Mouse (Mus musculus) midbrain, embryonic 14.5 days (tissue): ENCODE measurements at regions not wholly inside any gene's neighbourhood (a gene's known extent, or its start where the extent isn't known, plus 50 kb on each side); places are given as distances from the start of the nearest gene placed in this dataset.

ENCODE experiments used
- ATAC-seq: fragments of 200-750 bp; cut with Nextera tagmentation; 2 replicates; pipeline ENCODE4 v1.8.0; 2017; ENCODE audit warnings: moderate number of reproducible peaks, moderate library complexity; ENCODE audit not compliant: low FRiP score, low TSS enrichment
- DNase-seq: peaks from one replicate; pipeline ENCODE4 v3.0.0-alpha.2; 2015
- H3K27ac ChIP-seq: fragments of 300-500 bp; sonication (generic); replicated peaks from 2 replicates; pipeline ENCODE4 v1.5.1; 2014; ENCODE audit warnings: mild to moderate bottlenecking, low read depth, low read length, moderate library complexity
- H3K27me3 ChIP-seq: fragments of 300-500 bp; sonication (generic); 2 replicates; pipeline ENCODE4 v1.6.1; 2014; ENCODE audit warnings: low read length, control low read depth, mixed read lengths; ENCODE audit not compliant: control insufficient read depth, insufficient read depth
- H3K36me3 ChIP-seq: fragments of 300-500 bp; sonication (generic); 2 replicates; pipeline ENCODE4 v1.6.1; 2014; ENCODE audit warnings: low read length, control low read depth; ENCODE audit not compliant: control insufficient read depth, insufficient read depth
- H3K4me1 ChIP-seq: fragments of 300-500 bp; sonication (generic); 2 replicates; pipeline ENCODE4 v1.6.1; 2014; ENCODE audit warnings: mild to moderate bottlenecking, antibody characterized with exemption, low read length, control low read depth; ENCODE audit not compliant: control insufficient read depth, insufficient read depth
- H3K4me2 ChIP-seq: fragments of 300-500 bp; sonication (generic); 2 replicates; pipeline ENCODE4 v1.6.1; 2014; ENCODE audit warnings: mild to moderate bottlenecking, low read length, moderate library complexity
- H3K4me3 ChIP-seq: fragments of 300-500 bp; sonication (generic); replicated peaks from 2 replicates; pipeline ENCODE4 v1.5.1; 2014; ENCODE audit warnings: low read depth, low read length
- H3K9ac ChIP-seq: fragments of 300-500 bp; sonication (generic); replicated peaks from 2 replicates; pipeline ENCODE4 v1.6.1; 2014; ENCODE audit warnings: mild to moderate bottlenecking, low read length, moderate library complexity
- H3K9me3 ChIP-seq: fragments of 300-500 bp; sonication (generic); 2 replicates; pipeline ENCODE4 v1.6.1; 2016; ENCODE audit warnings: low read length, control low read depth, mixed read lengths; ENCODE audit not compliant: control insufficient read depth
- WGBS: fragments of 180-500 bp; shearing (Covaris S2); extraction: QIAGEN DNeasy Blood & Tissue Kit; methylation state at CpG from one replicate; pipeline ENCODE4 v1.1.7; 2014; 5-methylcytosine and 5-hydroxymethylcytosine counted together

DNA sequence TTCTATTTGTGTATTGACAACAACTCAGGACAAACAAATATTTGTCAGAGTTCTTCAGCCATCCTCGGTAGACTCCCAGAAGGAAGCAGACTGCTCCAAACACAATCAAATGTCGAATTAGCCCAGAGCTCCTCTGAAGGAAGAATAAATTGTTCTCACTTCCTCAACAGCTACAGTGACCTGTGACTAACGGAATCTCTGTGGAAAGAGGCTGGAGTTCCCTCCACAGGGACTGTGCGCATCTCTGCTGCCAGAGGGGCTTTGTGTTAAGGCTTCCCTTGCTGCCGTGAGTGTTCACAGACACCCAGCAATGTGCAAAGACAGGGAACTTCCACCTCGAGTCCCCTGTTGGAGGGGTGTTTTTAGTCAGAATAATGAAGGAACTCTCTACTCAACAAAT, 107.0 kb upstream of the Irs2 start:
- ATAC-seq = no peak
- no peaks in the 10 kb centered on the region for H3K36me3 ChIP-seq
- no peak overlapping the region for H3K9ac ChIP-seq

DNA sequence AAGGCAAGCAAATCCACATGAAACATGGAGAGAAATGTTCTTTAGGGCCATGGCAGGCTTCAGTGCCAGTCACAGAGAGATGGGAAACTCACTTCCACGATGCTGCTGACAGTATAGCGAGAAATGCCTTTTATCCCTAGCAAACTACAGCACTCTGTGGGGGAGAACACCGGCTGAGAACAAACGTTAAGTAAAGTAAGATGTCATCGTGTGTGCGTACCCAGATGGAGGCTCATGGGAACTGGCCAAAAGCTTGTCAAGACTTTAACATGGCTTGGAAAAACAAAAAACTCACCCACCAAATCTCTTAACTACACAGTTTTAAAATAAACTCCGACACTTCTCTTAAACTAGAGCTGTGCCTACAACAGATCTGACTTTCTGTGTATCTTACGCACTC, 106.3 kb upstream of the Irs2 start:
- 54% methylated on average over 8 of the region's 8 CpGs for WGBS
- no peak overlapping the region for H3K4me3 ChIP-seq

More for the DNA sequence above, 107.0 kb upstream of the Irs2 start:
- Histone ChIP-seq H3K4me2 (no peak overlapping the region), H3K27ac (no peak overlapping the region), H3K9me3 (no peaks in the 10 kb centered on the region), H3K4me3 (no peak overlapping the region), H3K4me1 (peaks cover 7% of the 10 kb centered on the region; the same call in 1 of the 2 replicates), H3K27me3 (no peaks in the 10 kb centered on the region)
- WGBS = 55% methylated on average over 6 of the region's 6 CpGs
- DNase-seq = no peak

DNA sequence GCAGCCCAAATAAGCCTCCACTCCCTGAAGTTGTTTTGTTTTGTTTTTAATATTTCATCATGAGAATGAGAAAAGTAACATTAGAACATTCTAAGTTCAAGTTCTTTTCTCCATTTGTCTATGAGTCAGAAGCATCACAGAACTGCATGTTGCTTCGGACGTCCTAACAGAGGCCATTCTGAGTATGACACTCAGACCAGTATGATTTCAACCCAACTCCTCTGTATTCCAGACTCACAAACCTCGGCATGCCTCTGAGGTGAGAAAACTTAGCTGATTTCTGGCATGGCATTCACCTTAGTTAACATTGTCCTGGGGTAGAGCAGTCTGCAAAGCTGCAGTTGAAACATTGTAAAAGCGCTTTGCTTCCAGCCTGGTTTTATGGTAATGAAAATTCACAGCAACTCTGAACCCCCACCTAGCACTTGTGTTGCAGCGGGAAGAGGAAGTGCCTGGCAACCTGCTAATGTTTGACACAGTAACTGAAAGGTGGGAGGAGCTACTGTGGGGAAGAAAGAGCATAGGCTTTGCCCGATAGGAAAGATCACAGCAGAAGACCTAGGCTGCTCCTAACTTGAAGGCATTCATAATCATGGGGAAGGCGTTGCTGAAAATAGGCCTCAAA, 104.8 kb upstream of the Irs2 start:
- Histone ChIP-seq H3K4me1 (peaks cover 7% of the 10 kb centered on the region; the same call in 1 of the 2 replicates), H3K9ac (no peak overlapping the region), H3K27ac (no peak overlapping the region), H3K36me3 (no peaks in the 10 kb centered on the region), H3K27me3 (no peaks in the 10 kb centered on the region), H3K4me3 (no peak overlapping the region), H3K9me3 (no peaks in the 10 kb centered on the region), H3K4me2 (no peak overlapping the region)
- no peak for DNase-seq
- WGBS = 78% methylated on average over 7 of the region's 7 CpGs
- ATAC-seq = no peak

More for the DNA sequence above, 106.3 kb upstream of the Irs2 start:
- Histone ChIP-seq H3K27ac (no peak overlapping the region), H3K9me3 (no peaks in the 10 kb centered on the region), H3K9ac (no peak overlapping the region), H3K36me3 (no peaks in the 10 kb centered on the region), H3K27me3 (no peaks in the 10 kb centered on the region), H3K4me1 (peaks cover 7% of the 10 kb centered on the region; the same call in 1 of the 2 replicates), H3K4me2 (no peak overlapping the region)
- DNase-seq (no peak), ATAC-seq (no peak)

DNA sequence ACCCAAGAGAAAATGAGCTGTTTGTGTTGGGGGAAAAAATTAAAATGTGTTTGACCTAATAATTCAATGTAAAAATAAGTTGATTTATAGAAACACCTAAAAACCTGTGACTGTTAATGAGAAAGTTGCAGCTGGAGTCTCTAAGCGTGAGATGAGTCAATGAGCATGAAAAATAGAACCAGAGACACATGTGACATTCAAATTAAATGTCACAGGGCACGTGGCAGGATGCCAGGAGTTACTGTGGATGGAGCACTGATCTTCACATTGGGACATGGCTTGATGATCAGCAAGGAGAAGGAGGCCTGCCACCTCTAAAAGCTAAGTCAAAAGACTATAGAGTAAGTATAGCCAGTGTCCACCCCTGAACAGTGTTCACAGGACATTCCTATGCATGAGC, 103.7 kb upstream of the Irs2 start:
- H3K9ac ChIP-seq = no peak overlapping the region
- H3K27ac ChIP-seq = no peak overlapping the region
- H3K4me2 ChIP-seq = no peak overlapping the region
- peaks cover 7% of the 10 kb centered on the region; the same call in 1 of the 2 replicates for H3K4me1 ChIP-seq
- H3K4me3 ChIP-seq = no peak overlapping the region
- DNase-seq (no peak), ATAC-seq (no peak)
- WGBS = 75% methylated on average over 2 of the region's 2 CpGs
- H3K36me3 ChIP-seq = no peaks in the 10 kb centered on the region
- H3K27me3 ChIP-seq = no peaks in the 10 kb centered on the region
- no peaks in the 10 kb centered on the region for H3K9me3 ChIP-seq

DNA sequence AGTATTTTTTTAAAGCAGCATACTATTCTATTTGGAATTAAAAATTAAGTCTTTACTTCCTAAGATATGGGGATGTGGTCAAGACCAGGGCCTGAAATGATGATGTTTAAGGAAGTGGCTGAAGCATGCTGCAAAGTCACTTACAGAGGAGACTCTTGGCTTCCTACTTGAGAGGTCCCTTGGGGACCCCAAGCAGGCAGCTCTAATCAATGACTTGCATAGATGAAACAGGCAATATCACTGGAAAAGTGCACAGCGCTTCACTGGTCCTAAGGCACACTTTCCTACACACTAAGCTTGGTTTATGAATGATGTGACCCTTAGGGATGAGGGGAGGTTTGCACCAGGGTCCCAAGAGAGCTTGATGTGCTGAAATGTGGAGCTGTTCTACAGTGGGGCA, 99.2 kb upstream of the Irs2 start:
- 89% methylated on average over 1 of the region's 1 CpGs for WGBS
- no peak overlapping the region for H3K9ac ChIP-seq
- no peak overlapping the region for H3K4me3 ChIP-seq
- H3K36me3 ChIP-seq = no peaks in the 10 kb centered on the region
- no peaks in the 10 kb centered on the region for H3K9me3 ChIP-seq
- DNase-seq = no peak
- ATAC-seq = no peak
- no peaks in the 10 kb centered on the region for H3K4me1 ChIP-seq
- H3K4me2 ChIP-seq = no peak overlapping the region
- H3K27me3 ChIP-seq = no peaks in the 10 kb centered on the region
- H3K27ac ChIP-seq = no peak overlapping the region

DNA sequence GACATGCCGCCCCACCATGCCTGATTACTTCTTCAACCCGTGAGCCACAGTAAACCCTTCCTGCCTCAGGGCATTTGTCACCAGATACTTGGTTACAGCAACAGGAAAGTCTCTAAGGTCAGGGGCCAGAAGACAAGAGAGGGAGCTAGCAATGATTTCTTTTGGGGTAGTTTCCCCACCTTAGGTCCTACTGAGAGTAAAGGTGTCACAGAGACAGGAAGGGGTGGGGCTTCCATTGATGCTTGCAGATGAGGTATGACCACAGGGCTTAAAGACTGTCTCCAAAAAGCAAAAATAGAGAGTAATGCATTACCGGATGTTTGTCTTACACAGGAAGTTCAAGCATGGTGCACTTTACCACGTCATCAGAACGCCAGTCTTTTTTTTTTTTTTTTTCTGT, 98.8 kb upstream of the Irs2 start:
- WGBS = 94% methylated on average over 5 of the region's 5 CpGs
- H3K4me2 ChIP-seq = no peak overlapping the region
- no peaks in the 10 kb centered on the region for H3K9me3 ChIP-seq
- no peak overlapping the region for H3K4me3 ChIP-seq
- H3K4me1 ChIP-seq = no peaks in the 10 kb centered on the region
- no peaks in the 10 kb centered on the region for H3K36me3 ChIP-seq
- H3K9ac ChIP-seq = no peak overlapping the region
- DNase-seq (no peak), ATAC-seq (no peak)
- no peak overlapping the region for H3K27ac ChIP-seq
- no peaks in the 10 kb centered on the region for H3K27me3 ChIP-seq

DNA sequence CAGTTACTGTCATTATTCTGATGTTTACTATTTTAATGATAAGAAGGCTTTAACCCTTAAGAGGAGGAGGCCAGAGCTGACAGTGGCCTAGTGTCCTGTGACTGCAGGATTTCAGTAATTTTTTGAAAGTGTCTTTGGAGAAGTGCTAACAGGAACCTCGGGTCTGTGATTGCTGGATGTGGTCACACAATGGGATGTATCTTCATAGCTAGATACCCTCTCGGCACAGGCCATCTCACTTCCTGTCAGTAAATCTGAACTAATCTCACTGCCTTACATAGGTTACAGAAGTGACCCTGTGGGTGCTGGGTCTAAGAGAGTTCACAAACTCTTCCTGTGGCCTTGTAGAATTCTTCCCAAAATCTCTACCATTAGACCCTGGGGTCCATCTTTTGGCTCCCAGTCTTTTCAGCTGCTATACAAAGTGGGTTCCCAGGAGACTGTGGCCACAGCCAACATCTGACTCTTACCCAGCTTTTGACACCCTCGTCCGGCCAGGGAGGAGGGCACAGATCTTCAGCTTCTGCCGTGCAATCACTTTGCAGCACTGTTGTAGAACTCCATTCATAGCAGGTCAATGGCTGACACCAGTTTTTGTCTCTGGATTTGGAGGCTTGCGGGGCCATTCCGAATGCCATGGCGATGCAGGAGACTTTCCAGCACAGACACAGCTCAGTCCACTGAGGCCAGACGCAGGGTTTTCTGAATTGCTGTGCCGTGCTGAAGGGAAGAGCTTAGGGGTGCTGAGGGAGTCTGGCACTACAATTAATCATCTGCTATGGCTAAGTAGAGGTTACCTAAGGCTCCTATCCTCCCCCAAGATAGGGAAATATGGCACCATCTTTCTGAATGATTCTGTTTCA, 95.7 kb upstream of the Irs2 start:
- ATAC-seq (no peak), DNase-seq (no peak)
- no peaks in the 10 kb centered on the region for H3K4me1 ChIP-seq
- no peak overlapping the region for H3K4me2 ChIP-seq
- no peak overlapping the region for H3K9ac ChIP-seq
- H3K4me3 ChIP-seq = no peak overlapping the region
- no peaks in the 10 kb centered on the region for H3K9me3 ChIP-seq
- no peak overlapping the region for H3K27ac ChIP-seq
- no peaks in the 10 kb centered on the region for H3K36me3 ChIP-seq
- 34% methylated on average over 10 of the region's 10 CpGs for WGBS
- no peaks in the 10 kb centered on the region for H3K27me3 ChIP-seq

DNA sequence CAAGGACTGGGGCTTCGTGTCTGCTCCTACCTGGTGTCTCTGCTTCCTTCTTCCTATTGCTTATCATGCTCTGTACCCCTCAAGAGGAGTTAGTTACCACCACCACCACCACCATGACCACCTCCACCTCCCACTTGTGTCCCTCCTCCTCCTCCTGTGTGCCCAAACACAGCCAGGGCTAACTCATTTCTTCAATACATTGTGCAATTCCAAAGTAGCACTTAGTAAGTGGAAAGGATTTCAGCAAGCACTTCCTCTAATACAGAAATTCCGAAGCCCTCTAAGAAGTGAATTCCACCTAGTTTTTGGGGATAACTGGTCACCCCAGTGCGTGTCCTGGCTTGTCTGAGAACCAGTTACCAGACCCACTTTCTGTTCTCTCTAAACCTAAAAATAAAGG, 92.1 kb upstream of the Irs2 start:
- Histone ChIP-seq H3K9ac (no peak overlapping the region), H3K4me3 (no peak overlapping the region), H3K27me3 (no peaks in the 10 kb centered on the region), H3K4me1 (no peaks in the 10 kb centered on the region), H3K27ac (no peak overlapping the region), H3K9me3 (no peaks in the 10 kb centered on the region), H3K4me2 (no peak overlapping the region), H3K36me3 (no peaks in the 10 kb centered on the region)
- ATAC-seq (no peak), DNase-seq (no peak)
- WGBS = 91% methylated on average over 3 of the region's 3 CpGs

DNA sequence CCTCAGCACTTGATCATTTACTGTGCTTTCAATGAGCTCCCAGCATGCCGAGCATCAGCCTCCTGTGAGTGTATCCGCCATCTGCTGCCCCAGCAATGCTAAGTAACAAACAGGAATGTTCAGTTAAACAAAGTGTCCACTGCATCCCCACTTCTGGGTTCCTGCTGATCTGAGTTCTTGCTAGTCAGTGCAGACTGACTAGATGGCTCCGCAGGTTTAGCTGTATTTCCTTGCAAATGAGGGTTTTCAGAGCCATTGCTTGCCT, 91.3 kb upstream of the Irs2 start:
- Histone ChIP-seq H3K4me1 (no peaks in the 10 kb centered on the region), H3K9me3 (no peaks in the 10 kb centered on the region), H3K9ac (no peak overlapping the region), H3K4me2 (no peak overlapping the region), H3K27ac (no peak overlapping the region), H3K27me3 (no peaks in the 10 kb centered on the region), H3K36me3 (no peaks in the 10 kb centered on the region), H3K4me3 (no peak overlapping the region)
- ATAC-seq (no peak), DNase-seq (no peak)
- WGBS = 73% methylated on average over 3 of the region's 3 CpGs
